Mouse (Mus musculus) bone marrow macrophage, adult 2 months (primary cell): ENCODE results near the gene Ccdc114. TPM values are rescaled to one million over a fixed set of nuclear protein-coding genes. Genes with fewer than 3 reads are reported as not detected.
"Not testable (repeated sequence)": the region's sequence is repeated elsewhere in the genome, so short reads cannot be mapped to it uniquely, and the experiment has no call there.

Source experiments
- H3K27ac ChIP-seq: 2 replicates; pipeline ENCODE4 v1.5.1; 2012; ENCODE audit warnings: low read depth, low read length; ENCODE audit not compliant: insufficient read depth
- H3K4me1 ChIP-seq: 2 replicates; pipeline ENCODE4 v1.6.1; 2012; ENCODE audit warnings: low read length; ENCODE audit not compliant: control insufficient read depth, insufficient read depth
- H3K4me3 ChIP-seq: 2 replicates; pipeline ENCODE4 v1.5.1; 2012; ENCODE audit warnings: mild to moderate bottlenecking, low read length, moderate library complexity; ENCODE audit not compliant: insufficient read depth
- CTCF ChIP-seq: IDR thresholded peaks from 2 replicates; pipeline ENCODE4 v1.5.1; 2012; ENCODE audit warnings: low read depth, mild to moderate bottlenecking, low read length, moderate library complexity
- POLR2A ChIP-seq: IDR thresholded peaks from 2 replicates; pipeline ENCODE4 v1.6.1; 2012; ENCODE audit warnings: mild to moderate bottlenecking, low read depth, low read length, borderline replicate concordance
- polyA plus RNA-seq: library from polyadenylated mRNA; stranded (reverse); fragments of >200 nt; gene quantifications from 2 replicates; pipeline ENCODE4 v1.2.4, GENCODE M21; 2012; ENCODE audit not compliant: missing spikeins, insufficient read depth, insufficient read length

The Ccdc114 gene
- polyA plus RNA-seq, result 3.2 and 3.9 TPM in 2 replicates

DNA sequence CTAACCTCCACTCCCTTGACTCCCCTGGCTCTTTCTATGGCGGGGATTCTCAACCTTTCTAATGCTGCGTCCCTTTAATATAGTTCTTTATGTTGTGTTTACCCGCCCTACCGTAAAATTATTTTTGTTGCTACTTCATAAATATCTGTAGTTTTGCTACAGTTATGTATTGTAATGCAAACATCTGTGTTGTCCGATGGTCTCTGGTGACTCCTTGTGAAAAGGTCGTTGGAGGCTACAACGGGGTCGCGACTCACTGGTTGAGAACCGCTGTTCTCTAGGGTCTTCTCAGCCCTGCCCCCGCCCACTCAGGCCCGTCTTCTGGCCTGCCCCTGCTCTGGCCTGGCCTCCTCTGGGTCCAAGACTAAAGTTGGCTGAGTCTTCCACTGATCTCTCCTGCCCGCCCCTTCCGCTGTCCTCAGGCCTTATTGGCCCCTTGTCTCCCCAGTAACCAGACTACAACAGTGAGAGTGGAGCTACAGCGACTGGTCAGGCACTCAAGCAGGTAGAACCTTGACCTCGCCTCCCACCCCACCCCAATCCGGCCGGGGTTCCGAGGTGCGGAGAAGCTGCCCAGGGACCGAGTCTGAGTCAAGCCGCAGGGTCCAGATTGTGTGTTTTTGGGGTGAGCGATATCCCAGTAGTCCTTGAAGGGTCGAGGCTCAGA, at the start of gene Ccdc114:
Gene Ccdc114, plus strand, starts transcription at position 311 of the 667 bp plus-strand sequence.
- Histone ChIP-seq H3K4me1 (peaks cover 15% of the 10 kb centered on the region), H3K27ac (peak within 1 kb of the TSS; percentile 97)
- no peak for TF ChIP-seq CTCF
- TF ChIP-seq POLR2A, result no peak

DNA sequence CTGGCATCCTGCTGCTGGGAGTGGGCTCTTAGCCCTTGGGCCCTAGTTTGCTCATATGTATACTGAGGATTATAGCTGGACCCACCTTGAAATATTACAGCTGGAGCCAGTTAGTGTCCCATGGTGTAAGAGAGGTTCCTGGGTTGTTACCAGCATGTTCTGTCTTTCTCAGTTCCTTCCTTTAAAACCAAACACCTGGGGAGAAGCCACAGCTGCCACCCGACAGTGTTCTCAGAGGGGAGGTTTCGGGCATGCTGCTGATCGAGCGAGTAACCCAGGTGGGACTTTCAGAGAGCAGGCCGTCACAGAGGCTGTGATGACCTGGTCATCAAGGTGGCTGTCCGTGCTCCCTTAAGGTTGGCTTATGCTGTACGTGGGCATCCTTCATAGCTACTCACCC, 47.0 kb upstream of the Ccdc114 start:
- no peak for TF ChIP-seq CTCF
- TF ChIP-seq POLR2A, result no peak
- no peak overlapping the region for H3K27ac ChIP-seq
- H3K4me3 ChIP-seq, result no peak overlapping the region

More for the DNA sequence above, at the start of gene Ccdc114:
- peak within 1 kb of the TSS; percentile 67 for H3K4me3 ChIP-seq

DNA sequence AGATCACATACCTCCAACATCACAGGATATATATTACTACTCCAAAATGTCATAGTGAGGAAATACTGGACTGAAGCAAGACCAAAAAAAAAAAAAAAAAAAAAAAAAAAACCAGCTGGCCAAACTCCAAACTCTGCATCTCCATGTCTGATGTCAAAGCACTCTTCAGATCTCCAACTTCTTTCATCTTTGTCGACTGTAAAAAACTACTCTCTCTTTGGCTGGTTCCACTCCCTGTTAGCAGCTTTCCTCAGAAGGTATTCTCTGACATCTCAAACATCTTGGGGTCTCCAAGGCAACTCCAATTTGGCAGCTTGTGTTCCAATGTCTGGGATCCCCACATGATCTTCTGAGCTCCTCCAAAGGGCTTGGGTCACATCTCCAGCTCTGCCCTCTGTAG, 45.6 kb upstream of the Ccdc114 start, which contains the start of gene Grin2d:
Gene Grin2d, minus strand, starts transcription at position 101 of the 400 bp plus-strand sequence.
- not testable (repeated sequence) for H3K27ac ChIP-seq, H3K4me3 ChIP-seq, H3K4me1 ChIP-seq

More for the DNA sequence above, 47.0 kb upstream of the Ccdc114 start:
- H3K4me1 ChIP-seq, result peaks cover 6% of the 10 kb centered on the region

DNA sequence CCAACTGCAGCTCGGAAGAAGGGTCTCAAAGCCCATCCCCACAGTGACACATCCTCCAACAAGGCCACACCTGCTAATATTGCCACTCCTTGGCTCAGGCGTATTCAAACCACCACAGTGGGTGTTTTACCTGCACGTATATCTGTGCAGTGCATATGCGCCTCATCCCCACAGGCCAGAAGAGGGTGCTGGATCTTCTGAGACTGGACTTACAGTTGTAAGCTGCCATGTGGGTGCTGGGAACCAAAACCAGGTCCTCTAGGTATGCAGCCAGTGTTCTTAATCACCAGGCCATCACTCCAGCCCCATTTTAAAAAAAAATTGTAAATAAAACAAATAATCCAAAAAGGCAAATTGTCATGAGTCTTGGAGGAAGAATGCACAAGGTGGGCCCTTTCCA, 43.3 kb upstream of the Ccdc114 start:
- H3K27ac ChIP-seq, result no peak overlapping the region
- TF ChIP-seq CTCF (no peak), POLR2A (no peak)
- no peaks in the 10 kb centered on the region for H3K4me1 ChIP-seq
- H3K4me3 ChIP-seq, result no peak overlapping the region

DNA sequence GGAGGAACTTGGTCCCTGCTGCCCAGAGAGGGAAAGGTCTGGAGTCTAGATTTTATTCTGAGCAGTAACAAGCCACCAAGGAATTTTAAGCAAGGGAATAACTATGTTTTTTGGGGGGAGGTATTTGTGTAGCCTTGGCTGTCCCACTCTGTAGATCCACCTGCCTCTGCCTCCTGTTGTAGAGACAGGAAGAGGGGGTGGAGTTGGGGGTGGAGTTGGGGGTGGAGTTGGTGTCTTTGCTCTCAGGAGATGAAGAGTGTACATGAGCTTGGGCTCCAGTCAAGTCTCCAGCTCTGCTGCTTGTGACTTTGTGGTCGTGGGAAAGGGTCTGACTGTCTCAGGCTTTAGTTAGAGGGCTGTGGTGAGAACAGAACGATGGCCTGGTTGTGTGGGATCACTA, 42.9 kb upstream of the Ccdc114 start:
- no peak overlapping the region for H3K4me3 ChIP-seq

DNA sequence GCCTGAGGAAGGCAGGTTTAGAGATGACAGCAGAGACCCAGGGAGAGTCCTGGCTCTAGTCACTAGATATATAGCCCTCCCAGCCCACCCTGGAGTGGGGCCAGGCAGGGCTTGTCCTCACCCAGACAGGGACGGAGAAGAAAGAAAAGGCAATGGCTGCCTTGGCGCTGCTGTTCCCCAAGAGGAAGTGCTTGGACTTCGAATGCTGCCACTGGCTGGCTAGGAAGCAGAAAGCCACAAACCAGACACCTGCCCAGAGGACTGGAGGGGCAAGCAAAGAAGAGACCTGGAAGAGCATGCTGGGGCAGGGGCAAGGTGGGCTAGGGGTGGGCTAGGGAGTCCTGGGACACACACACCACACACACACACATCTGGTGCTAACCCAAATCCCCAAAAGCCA, 36.6 kb upstream of the Ccdc114 start:
- H3K4me3 ChIP-seq, result no peak overlapping the region
- peaks cover 4% of the 10 kb centered on the region; the same call in 1 of the 2 replicates for H3K4me1 ChIP-seq
- TF ChIP-seq CTCF (no peak), POLR2A (no peak)
- no peak overlapping the region for H3K27ac ChIP-seq

More for the DNA sequence above, 42.9 kb upstream of the Ccdc114 start:
- H3K27ac ChIP-seq, result no peak overlapping the region
- H3K4me1 ChIP-seq, result no peaks in the 10 kb centered on the region
- no peak for TF ChIP-seq POLR2A
- TF ChIP-seq CTCF, result no peak

DNA sequence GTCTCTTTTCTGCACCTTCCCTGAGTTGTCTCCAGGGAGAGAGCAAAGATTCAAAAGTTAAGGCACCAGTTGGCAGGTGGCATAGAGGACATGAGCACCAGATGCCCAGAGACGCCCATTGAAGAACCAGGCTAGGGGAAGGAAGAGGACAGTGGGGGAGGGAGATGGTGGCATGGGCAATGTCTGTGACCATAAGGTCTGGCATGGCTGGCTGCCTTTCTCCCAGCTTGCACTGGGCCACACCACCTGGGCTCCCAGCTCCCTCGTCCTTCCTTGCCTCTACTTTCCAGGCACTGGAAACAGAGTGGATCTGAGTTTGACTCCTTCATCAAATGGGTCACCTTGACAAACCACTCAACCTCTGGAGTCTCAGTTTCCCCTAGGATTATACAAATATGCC, 31.2 kb upstream of the Ccdc114 start:
- TF ChIP-seq POLR2A (no peak), CTCF (no peak)
- H3K4me3 ChIP-seq, result no peak overlapping the region
- no peak overlapping the region for H3K27ac ChIP-seq
- H3K4me1 ChIP-seq, result peaks cover 6% of the 10 kb centered on the region; the same call in 1 of the 2 replicates

DNA sequence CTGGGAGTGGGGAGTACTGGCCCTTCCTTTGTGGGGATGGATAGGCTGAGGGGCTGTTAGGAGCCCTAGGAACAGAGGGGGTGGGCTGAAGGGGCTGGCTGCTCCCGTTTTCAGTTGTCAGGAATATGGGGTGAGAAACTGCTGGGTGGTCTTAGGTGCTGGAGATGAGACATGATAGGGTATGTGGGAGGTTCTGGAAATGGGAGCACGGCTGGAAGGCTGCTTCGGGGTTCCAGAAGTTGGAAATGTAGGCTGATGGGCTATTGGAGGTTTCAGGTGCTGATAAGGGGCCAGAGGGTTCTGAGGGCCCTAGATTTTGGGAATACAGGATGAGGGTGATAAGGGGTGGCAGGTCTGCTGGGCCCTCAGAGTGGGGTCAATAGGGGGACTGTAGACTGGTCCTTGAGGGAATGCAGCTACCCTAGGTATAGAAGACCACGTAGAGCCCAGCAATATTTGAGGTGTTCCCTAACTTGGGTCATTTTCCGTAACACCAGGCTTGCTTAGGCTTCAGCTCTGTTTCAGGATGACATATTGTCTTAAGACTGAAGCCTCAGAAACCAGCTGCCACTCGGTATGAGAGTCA, 27.8 kb upstream of the Ccdc114 start:
- Histone ChIP-seq H3K4me1 (peaks cover 9% of the 10 kb centered on the region; the same call in 1 of the 2 replicates), H3K27ac (peak overlapping the region; percentile 11; the same call in 1 of the 2 replicates), H3K4me3 (peak overlapping the region; percentile 19)
- no peak for TF ChIP-seq POLR2A
- no peak for TF ChIP-seq CTCF

DNA sequence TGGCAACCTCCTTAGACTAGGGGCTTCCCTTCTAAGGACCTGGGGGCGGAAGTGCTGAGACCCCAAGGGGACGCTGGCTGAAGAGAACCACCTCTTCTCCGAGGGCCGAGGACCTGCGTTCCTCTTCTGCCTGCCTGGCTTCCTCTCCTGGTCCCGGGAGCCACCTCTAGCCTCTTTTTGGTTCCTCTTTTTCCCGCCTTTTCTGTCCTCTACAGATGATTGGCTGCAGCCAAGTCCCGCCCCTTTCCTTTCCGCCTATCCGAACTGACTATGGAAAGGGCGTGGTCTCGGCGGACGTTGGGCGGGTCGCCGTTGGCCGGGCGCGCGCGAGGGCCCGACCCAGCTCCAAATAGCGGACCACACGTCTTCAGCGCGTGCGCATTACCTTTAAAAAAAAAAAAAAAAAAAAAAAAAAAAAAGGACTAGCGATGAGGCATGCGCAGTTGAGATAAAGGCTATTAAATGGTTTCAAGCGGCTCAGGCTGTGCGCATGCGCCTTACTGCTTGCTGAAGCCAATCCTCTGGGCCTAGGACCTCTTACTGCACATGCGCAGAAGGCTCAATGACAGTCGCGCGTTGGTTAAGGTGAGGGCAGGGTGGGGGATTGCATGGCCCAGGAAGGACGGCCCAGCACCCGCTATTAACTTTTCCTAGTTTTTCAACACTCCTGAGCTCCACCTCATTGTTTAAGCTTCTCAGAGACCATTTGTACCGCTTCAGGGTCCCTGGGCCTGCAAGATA, 27.2 kb upstream of the Ccdc114 start, which contains the start of the genes Syngr4 and Tmem143:
Gene Syngr4, minus strand, starts transcription at position 198 of the 741 bp plus-strand sequence.
Gene Tmem143, plus strand, starts transcription at position 425 of the 741 bp plus-strand sequence.
- no peak for TF ChIP-seq CTCF
- TF ChIP-seq POLR2A, result peak; percentile 82; the same call in 1 of the 2 replicates
- H3K4me1 ChIP-seq, result peaks cover 7% of the 10 kb centered on the region; the same call in 1 of the 2 replicates
- peak within 1 kb of the TSS; percentile 63 for H3K4me3 ChIP-seq
- peak within 1 kb of the TSS; percentile 78 for H3K27ac ChIP-seq

DNA sequence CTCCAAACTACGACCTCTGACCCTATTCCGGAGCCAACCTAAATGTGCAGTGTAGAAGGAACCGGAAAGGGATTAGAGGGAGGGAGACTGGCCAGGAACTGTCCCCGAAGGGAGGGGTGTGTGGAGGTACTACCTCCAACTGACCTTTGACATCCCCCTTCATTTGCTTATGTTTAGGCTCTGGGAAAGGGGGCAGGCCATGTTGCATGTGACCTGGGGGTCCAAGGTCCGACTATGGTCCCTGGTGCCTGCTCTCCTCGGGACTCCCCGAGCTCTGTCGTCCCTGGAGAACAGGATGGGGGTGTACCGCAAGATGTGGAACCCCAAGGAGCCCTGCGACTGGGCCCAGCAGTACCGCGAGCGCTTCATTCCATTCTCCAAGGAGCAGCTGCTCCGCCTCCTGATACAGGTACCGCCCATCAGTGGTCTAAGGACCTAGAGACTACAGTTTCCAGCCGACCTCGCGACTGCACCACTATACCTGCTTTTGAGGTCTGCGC, 26.6 kb upstream of the Ccdc114 start:
- peak overlapping the region; percentile 63 for H3K4me3 ChIP-seq
- H3K4me1 ChIP-seq, result peaks cover 7% of the 10 kb centered on the region; the same call in 1 of the 2 replicates
- TF ChIP-seq POLR2A, result 0 out of 2 replicates have a peak, but pooled peaks have one; percentile 28
- no peak for TF ChIP-seq CTCF
- H3K27ac ChIP-seq, result peak overlapping the region; percentile 78

DNA sequence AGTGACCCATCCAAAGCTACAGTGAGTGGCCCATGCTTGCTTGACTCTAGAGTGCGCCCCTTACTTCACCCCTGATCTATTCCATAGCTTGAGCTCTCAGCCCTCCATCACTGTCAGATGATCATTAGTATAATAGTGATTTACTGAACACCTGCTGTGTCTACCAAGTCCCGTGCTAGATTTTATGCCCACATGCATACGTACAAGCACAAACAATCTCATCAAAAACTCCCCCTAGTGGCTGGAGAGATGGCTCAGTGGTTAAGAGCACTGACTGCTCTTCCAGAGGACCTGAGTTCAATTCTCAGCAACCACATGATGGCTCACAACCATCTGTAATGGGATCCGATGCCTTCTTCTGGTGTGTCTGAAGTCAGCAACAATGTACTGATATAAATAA, 25.7 kb upstream of the Ccdc114 start:
- H3K4me1 ChIP-seq, H3K27ac ChIP-seq: not testable (repeated sequence)
- H3K4me3 ChIP-seq, result peak overlapping the region; percentile 63
